Mouse (Mus musculus): ENCODE results near the gene Ddx43. TPM values are rescaled to one million over a fixed set of nuclear protein-coding genes. Genes with fewer than 3 reads are reported as not detected.
"Not testable (repeated sequence)": the region's sequence is repeated elsewhere in the genome, so short reads cannot be mapped to it uniquely, and the experiment has no call there.

Gene Ddx43
- 0.05 TPM in 1 of 2 replicates, not detected in the other for polyA plus RNA-seq (2015; fragmentation: Nextera tagmentation; extraction: Ambion mirVana)

DNA sequence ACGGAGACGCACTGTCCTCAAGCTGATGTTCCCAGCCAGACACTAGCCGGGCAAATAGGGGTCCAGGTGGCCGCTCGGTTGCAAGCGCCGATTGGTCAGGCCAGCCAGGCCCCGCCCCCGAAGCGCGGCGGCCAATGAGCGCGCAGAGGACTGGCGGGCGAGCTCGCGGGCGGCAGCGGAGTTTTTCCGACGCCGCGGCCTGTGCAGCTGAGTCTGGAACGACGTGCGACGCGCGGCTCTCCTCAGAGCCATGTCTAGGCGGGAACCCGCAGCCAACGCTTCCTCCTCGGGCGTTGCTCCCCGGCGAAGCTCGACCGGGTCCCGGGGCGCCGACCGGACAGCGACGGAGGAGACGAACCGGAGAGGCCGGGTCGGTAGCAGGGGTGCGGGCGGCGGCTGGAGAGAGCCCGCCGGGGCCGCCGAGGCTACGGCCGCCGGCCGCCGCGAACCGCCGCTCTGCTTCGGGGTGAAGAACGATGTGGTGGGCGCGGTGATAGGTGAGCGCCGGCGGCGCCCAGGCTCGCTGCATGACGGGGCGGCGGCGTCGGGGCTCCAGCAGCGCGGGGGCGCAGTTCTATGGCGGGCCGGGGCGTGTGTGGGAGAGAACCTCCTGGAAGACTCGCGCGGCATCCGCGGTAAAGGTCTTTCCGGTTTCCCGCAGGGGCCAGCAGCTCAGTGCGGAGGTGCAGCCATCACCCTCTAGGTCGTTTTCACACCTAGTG is at the start of gene Ddx43:
Ddx43 (plus strand) TSS at position 148 of the 722 bp plus-strand sequence.
- ATAC-seq (peak; percentile 88), DNase-seq (ENCODE audit: low spot score) (peak; percentile 54)
- H3K27ac ChIP-seq (ENCODE audit: low read length): no peak within 1 kb of the TSS
- peak within 1 kb of the TSS; percentile 53 for H3K4me2 ChIP-seq (replicated peaks; ENCODE audit: low read depth, low read length)
- no peaks in the 10 kb centered on the region for H3K9me3 ChIP-seq (ENCODE audit: low read length)
- peaks cover 6% of the 10 kb centered on the region; the same call in 1 of the 2 replicates for H3K4me1 ChIP-seq (ENCODE audit: insufficient read depth, low read depth, low read length)
- no peak for TF ChIP-seq CTCF (IDR thresholded peaks at IDR 0.05)
- no peak for TF ChIP-seq EP300 (IDR thresholded peaks at IDR 0.05)
- H3K36me3 ChIP-seq (ENCODE audit: insufficient read depth, low read length): no peaks in the 10 kb centered on the region
- no peak within 1 kb of the TSS for H3K9ac ChIP-seq (replicated peaks; ENCODE audit: low read depth)
- 1% methylated on average over 88 of the region's 93 CpGs for WGBS
- H3K4me3 ChIP-seq (ENCODE audit: low read depth, low read length): peak within 1 kb of the TSS; percentile 32
- H3K27me3 ChIP-seq (replicated peaks; ENCODE audit: insufficient read depth, low read length): peaks cover 27% of the 10 kb centered on the region

DNA sequence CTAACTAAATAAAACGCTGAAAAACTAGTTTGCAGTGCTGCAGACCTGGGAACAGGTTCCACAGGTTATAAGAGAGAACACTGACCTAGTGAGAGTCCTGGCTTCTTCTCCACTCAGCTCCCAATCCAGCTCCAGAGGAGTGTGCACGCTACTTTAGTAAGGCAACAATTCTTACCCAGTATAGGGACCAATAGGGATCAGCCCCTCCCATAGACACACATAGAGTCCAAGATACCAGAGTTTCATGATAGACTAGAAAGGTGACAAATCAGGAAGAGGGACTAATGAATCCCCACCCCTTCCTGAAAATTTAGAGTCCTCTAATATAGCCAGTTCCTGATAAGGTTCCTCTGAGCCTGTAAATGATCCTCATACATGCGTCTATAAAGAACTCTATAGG is 48.6 kb upstream of the Ddx43 start:
- DNase-seq (ENCODE audit: low spot score) (peak; percentile 61), ATAC-seq (peak; percentile 89)
- no peaks in the 10 kb centered on the region for H3K9me3 ChIP-seq (ENCODE audit: low read length)
- WGBS: 49% methylated on average over 3 of the region's 3 CpGs
- H3K4me3 ChIP-seq (ENCODE audit: low read depth, low read length): no peak overlapping the region
- no peak overlapping the region for H3K4me2 ChIP-seq (replicated peaks; ENCODE audit: low read depth, low read length)
- TF ChIP-seq CTCF (IDR thresholded peaks at IDR 0.05) (no peak), EP300 (IDR thresholded peaks at IDR 0.05) (no peak)
- H3K27ac ChIP-seq (ENCODE audit: low read length): no peak overlapping the region
- H3K27me3 ChIP-seq (replicated peaks; ENCODE audit: insufficient read depth, low read length): no peaks in the 10 kb centered on the region
- H3K36me3 ChIP-seq (ENCODE audit: insufficient read depth, low read length): no peaks in the 10 kb centered on the region
- no peak overlapping the region for H3K9ac ChIP-seq (replicated peaks; ENCODE audit: low read depth)
- H3K4me1 ChIP-seq (ENCODE audit: insufficient read depth, low read depth, low read length): no peaks in the 10 kb centered on the region

DNA sequence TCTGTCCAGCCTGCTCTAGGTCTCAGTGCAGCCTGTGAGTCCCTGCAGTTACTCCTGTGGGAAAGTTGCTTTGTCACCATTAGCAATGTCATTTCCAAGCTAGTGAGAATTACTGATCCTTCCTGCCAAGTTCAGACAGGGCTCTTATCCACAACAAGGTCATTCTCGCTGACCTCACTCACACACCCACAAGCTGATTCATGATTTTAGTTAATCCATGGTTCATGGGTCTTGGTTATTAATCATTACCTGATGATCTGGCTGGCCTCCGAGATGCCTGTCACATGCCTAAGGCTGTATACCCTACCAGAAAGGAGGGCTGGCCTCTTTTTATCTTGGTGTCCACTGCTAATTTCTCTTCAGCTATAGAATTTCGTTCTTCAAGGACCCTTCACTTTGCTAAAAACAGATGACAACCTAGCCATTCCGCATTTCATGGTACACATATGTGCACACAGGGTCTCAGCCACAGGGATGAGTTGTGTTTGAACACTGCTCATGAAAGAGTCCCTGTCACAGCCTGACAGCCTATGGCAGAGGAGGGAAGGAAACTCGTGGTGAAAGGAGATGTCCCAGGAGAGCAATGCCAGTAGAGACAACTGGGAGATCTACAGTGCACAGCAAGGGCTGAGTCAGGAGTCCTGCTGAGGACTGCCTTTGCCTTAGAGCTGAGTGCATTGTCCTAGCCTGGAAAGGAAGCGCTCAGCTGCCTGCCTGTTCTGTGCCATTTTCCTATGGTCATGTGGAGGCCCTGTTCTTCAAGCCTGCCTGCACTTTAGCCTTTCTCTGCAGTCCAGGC is 47.2 kb upstream of the Ddx43 start:
- not testable (repeated sequence) for H3K27ac ChIP-seq (ENCODE audit: low read length); ATAC-seq; DNase-seq (ENCODE audit: low spot score); H3K4me1 ChIP-seq (ENCODE audit: insufficient read depth, low read depth, low read length); H3K9ac ChIP-seq (replicated peaks; ENCODE audit: low read depth); H3K27me3 ChIP-seq (replicated peaks; ENCODE audit: insufficient read depth, low read length); H3K4me3 ChIP-seq (ENCODE audit: low read depth, low read length); H3K9me3 ChIP-seq (ENCODE audit: low read length); H3K4me2 ChIP-seq (replicated peaks; ENCODE audit: low read depth, low read length); H3K36me3 ChIP-seq (ENCODE audit: insufficient read depth, low read length)
- WGBS: 55% methylated on average over 6 of the region's 6 CpGs

DNA sequence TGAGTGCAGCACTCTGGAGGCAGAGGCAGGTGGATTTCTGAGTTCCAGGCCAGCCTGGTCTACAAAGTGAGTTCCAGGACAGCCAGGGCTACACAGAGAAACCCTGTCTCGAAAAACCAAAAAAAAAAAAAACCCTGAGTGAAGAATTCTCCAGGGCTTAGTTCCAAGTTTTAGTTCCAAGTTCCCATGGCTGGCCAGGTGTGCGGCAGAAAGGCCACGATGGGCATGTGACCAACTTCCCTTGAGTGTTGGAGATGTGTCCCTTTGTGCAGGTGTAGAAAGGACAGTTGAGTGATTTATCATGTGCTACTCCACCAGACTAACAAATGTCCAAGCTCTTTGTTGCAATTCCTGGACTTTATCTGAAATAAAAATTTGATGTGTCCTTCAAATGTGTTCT is 46.4 kb upstream of the Ddx43 start:
- WGBS: 65% methylated on average over 3 of the region's 3 CpGs
- H3K27me3 ChIP-seq (replicated peaks; ENCODE audit: insufficient read depth, low read length); H3K9me3 ChIP-seq (ENCODE audit: low read length); H3K27ac ChIP-seq (ENCODE audit: low read length); H3K4me3 ChIP-seq (ENCODE audit: low read depth, low read length); DNase-seq (ENCODE audit: low spot score); ATAC-seq; H3K9ac ChIP-seq (replicated peaks; ENCODE audit: low read depth); H3K4me2 ChIP-seq (replicated peaks; ENCODE audit: low read depth, low read length); H3K4me1 ChIP-seq (ENCODE audit: insufficient read depth, low read depth, low read length); H3K36me3 ChIP-seq (ENCODE audit: insufficient read depth, low read length): not testable (repeated sequence)

DNA sequence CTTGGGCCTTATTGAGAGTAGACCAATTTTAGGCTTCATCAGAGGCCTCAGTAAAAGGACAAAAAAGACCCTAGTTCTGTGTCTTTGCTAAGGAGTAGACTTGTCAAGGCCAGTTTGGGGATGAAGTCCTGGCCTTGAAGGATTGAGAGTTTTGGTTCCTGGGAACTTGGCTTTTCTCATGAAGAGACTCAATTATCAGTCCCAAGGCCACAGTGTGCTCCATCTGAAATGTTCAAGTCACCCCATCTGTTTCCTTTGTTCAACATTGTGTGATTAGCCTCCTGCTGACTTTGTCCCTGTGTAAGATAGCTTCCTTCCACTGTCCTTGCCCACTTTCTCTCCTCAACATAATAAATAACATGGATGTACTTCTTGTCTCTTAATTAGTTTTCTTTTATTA is 45.6 kb upstream of the Ddx43 start:
- H3K27ac ChIP-seq (ENCODE audit: low read length); H3K9me3 ChIP-seq (ENCODE audit: low read length); H3K36me3 ChIP-seq (ENCODE audit: insufficient read depth, low read length); H3K4me3 ChIP-seq (ENCODE audit: low read depth, low read length); H3K4me2 ChIP-seq (replicated peaks; ENCODE audit: low read depth, low read length); H3K9ac ChIP-seq (replicated peaks; ENCODE audit: low read depth); DNase-seq (ENCODE audit: low spot score); H3K27me3 ChIP-seq (replicated peaks; ENCODE audit: insufficient read depth, low read length); ATAC-seq; H3K4me1 ChIP-seq (ENCODE audit: insufficient read depth, low read depth, low read length): not testable (repeated sequence)

DNA sequence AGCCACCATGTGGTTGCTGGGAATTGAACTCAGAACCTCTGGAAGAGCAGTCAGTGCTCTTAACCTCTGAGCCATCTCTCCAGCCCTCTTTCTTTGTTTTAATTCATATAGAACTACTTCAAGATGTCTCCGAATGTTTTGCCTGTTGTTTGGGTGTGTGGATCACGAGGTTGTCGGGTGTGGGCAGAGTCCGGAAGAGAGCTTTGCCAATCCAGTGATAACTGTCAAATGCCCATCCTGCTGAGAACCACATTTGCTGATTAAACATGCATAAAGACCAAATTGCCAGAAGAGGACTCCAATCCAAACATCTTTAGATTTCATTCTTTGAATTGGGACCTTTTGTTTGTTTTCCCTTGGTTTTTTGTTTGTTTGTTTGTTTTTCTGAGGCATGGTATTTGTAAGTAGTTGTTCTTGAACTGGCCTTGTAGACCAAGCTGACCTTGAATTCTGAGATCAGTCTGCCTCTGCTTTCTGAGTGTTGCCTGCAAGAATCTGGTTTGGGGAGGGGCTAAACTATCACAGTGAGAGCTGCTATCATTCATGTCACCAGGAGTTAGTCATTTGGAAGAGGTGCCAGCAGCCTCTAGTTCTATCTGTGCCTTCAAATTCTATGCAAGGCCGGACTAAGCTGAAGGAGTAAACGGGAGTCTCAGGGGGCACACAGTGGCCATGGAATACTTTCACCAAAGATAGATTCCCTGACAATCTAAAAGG is 43.9 kb upstream of the Ddx43 start:
- DNase-seq (ENCODE audit: low spot score): no peak
- Histone ChIP-seq H3K27me3 (replicated peaks; ENCODE audit: insufficient read depth, low read length) (no peaks in the 10 kb centered on the region), H3K4me3 (ENCODE audit: low read depth, low read length) (no peak overlapping the region), H3K4me1 (ENCODE audit: insufficient read depth, low read depth, low read length) (no peaks in the 10 kb centered on the region), H3K27ac (ENCODE audit: low read length) (no peak overlapping the region), H3K9ac (replicated peaks; ENCODE audit: low read depth) (no peak overlapping the region), H3K4me2 (replicated peaks; ENCODE audit: low read depth, low read length) (no peak overlapping the region), H3K9me3 (ENCODE audit: low read length) (no peaks in the 10 kb centered on the region), H3K36me3 (ENCODE audit: insufficient read depth, low read length) (no peaks in the 10 kb centered on the region)
- ATAC-seq: no peak
- WGBS: 70% methylated on average over 6 of the region's 6 CpGs
- TF ChIP-seq CTCF (IDR thresholded peaks at IDR 0.05) (no peak), EP300 (IDR thresholded peaks at IDR 0.05) (no peak)
